16 mouse cellular contexts compared by ENCODE assay signal in the genomic region with DNA sequence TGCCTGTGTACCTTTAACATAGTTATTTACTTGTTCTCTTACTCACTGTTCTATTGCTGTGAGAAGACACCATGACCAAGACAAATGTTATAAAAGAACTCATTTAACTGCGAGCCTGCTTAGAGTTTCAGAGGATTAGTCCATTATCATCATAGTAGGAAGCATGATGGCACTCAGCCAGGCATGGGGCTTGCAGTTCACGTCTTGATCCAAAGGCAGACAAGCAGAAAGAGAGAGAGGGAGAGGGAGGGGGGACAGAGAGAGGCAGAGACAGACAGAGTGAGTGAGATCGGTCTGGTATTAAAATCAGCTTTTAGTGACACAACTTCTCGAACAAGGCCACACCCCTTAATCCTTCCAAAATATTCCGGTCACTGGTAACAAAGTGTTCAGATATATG.
"Had no signal": no experiment of that assay in that cellular context is flagged by ENCODE, and none has a peak within 500 bp of the region (broad histone marks: within the 10 kb centered on the region; RNA-seq: fewer than 3 reads in every experiment).

No protein-coding gene starts in this region.

- H3K4me2 ChIP-seq: limb, embryonic 12.5 days; liver, embryonic 13.5 days; lung, embryonic 15.5 days; neural tube, embryonic 12.5 days had no signal

- H3K27ac ChIP-seq: left cerebral cortex, adult 2 months; limb, embryonic 12.5 days; liver, embryonic 13.5 days; lung, embryonic 15.5 days; macrophage; neural tube, embryonic 12.5 days had no signal

- ATAC-seq: intestine, postnatal 0 days; liver, postnatal 0 days had no signal

- H3K4me1 ChIP-seq: limb, embryonic 12.5 days; liver, embryonic 13.5 days; lung, embryonic 15.5 days; megakaryocyte, embryonic 14.5 days; neural tube, embryonic 12.5 days had no signal

- H3K4me3 ChIP-seq: left cerebral cortex, adult 2 months; limb, embryonic 12.5 days; liver, embryonic 13.5 days; lung, embryonic 15.5 days; megakaryocyte, embryonic 14.5 days; neural tube, embryonic 12.5 days had no signal

- DNase-seq: kidney, adult 8-10 months; kidney, postnatal 25 days; liver; liver, embryonic 13.5 days; liver, postnatal 0 days; lung, postnatal 14 days; right cerebral cortex, adult 18-20 months; right cerebral cortex, postnatal 25 days; thymus, postnatal 4 days had no signal

- H3K36me3 ChIP-seq: limb, embryonic 12.5 days; liver, embryonic 13.5 days; lung, embryonic 15.5 days; neural tube, embryonic 12.5 days had no signal

- H3K27me3 ChIP-seq: limb, embryonic 12.5 days; liver, embryonic 13.5 days; lung, embryonic 15.5 days; megakaryocyte, embryonic 14.5 days; neural tube, embryonic 12.5 days had no signal

- H3K9ac ChIP-seq: limb, embryonic 12.5 days; liver, embryonic 13.5 days; liver, postnatal 0 days; lung, embryonic 15.5 days; neural tube, embryonic 12.5 days had no signal

- H3K9me3 ChIP-seq: limb, embryonic 12.5 days; liver, embryonic 13.5 days; lung, embryonic 15.5 days; neural tube, embryonic 12.5 days had no signal
